Mouse (Mus musculus) limb, embryonic 14.5 days (tissue): ENCODE data around the gene Nedd9. TPM values are rescaled to one million over a fixed set of nuclear protein-coding genes. Genes with fewer than 3 reads are reported as not detected.

Experiments used
- ATAC-seq: fragments of 200-750 bp; cut with Nextera tagmentation; 2 replicates; pipeline ENCODE4 v1.8.0; 2017; ENCODE audit warnings: low read depth, moderate number of reproducible peaks, moderate TSS enrichment; ENCODE audit not compliant: low FRiP score
- DNase-seq: peaks from one replicate; pipeline ENCODE4 v3.0.0-alpha.2; 2015; ENCODE audit warnings: low spot score
- H3K27ac ChIP-seq: fragments of 300-500 bp; sonication (generic); replicated peaks from 2 replicates; pipeline ENCODE4 v1.5.1; 2014; ENCODE audit warnings: low read depth, mild to moderate bottlenecking, low read length, moderate library complexity, mixed read lengths
- H3K27me3 ChIP-seq: fragments of 300-500 bp; sonication (generic); 2 replicates; pipeline ENCODE4 v1.6.1; 2014; ENCODE audit warnings: low read length, mixed read lengths; ENCODE audit not compliant: control insufficient read depth, insufficient read depth
- H3K36me3 ChIP-seq: fragments of 300-500 bp; sonication (generic); 2 replicates; pipeline ENCODE4 v1.6.1; 2014; ENCODE audit warnings: mild to moderate bottlenecking, low read length, moderate library complexity, mixed read lengths; ENCODE audit not compliant: control insufficient read depth, insufficient read depth
- H3K4me1 ChIP-seq: fragments of 300-500 bp; sonication (generic); 2 replicates; pipeline ENCODE4 v1.6.1; 2014; ENCODE audit warnings: antibody characterized with exemption, low read length, mixed read lengths; ENCODE audit not compliant: control insufficient read depth, insufficient read depth
- H3K4me2 ChIP-seq: fragments of 300-500 bp; sonication (generic); replicated peaks from 2 replicates; pipeline ENCODE4 v1.6.1; 2014; ENCODE audit warnings: low read depth, mild to moderate bottlenecking, low read length, moderate library complexity; ENCODE audit not compliant: severe bottlenecking
- H3K4me3 ChIP-seq: fragments of 300-500 bp; sonication (generic); replicated peaks from 2 replicates; pipeline ENCODE4 v1.5.1; 2014; ENCODE audit warnings: low read length
- H3K9ac ChIP-seq: fragments of 300-500 bp; sonication (generic); 2 replicates; pipeline ENCODE4 v1.6.1; 2014; ENCODE audit warnings: mild to moderate bottlenecking, low read depth, low read length, moderate library complexity; ENCODE audit not compliant: severe bottlenecking
- H3K9me3 ChIP-seq: fragments of 300-500 bp; sonication (generic); 2 replicates; pipeline ENCODE4 v1.6.1; 2016; ENCODE audit warnings: low read length; ENCODE audit not compliant: control insufficient read depth
- POLR2A ChIP-seq: fragments of 200-500 bp; IDR thresholded peaks from 2 replicates; pipeline ENCODE4 v1.8.0; 2012; ENCODE audit warnings: inconsistent platforms, mild to moderate bottlenecking, moderate library complexity, borderline replicate concordance; ENCODE audit not compliant: insufficient read depth, insufficient read length; ENCODE audit errors: extremely low read depth
- WGBS: fragments of 180-500 bp; shearing (Covaris S2); extraction: QIAGEN DNeasy Blood & Tissue Kit; methylation state at CpG from one replicate; pipeline ENCODE4 v1.1.7; 2014; 5-methylcytosine and 5-hydroxymethylcytosine counted together
- polyA plus RNA-seq, 2 experiments: library from polyadenylated mRNA; depleted of rRNA in 1 of 2; stranded (reverse) in 1 of 2; unstranded in 1 of 2; fragments of >200 nt; fragmentation: Nextera tagmentation in 1 of 2; extraction: Ambion mirVana in 1 of 2; gene quantifications; 2 replicates each; pipeline versions ENCODE4 v1.2.1 to v1.2.3; 2012 to 2014

The Nedd9 gene
- polyA plus RNA-seq, 2 experiments = 23.5 to 41.5 TPM

DNA sequence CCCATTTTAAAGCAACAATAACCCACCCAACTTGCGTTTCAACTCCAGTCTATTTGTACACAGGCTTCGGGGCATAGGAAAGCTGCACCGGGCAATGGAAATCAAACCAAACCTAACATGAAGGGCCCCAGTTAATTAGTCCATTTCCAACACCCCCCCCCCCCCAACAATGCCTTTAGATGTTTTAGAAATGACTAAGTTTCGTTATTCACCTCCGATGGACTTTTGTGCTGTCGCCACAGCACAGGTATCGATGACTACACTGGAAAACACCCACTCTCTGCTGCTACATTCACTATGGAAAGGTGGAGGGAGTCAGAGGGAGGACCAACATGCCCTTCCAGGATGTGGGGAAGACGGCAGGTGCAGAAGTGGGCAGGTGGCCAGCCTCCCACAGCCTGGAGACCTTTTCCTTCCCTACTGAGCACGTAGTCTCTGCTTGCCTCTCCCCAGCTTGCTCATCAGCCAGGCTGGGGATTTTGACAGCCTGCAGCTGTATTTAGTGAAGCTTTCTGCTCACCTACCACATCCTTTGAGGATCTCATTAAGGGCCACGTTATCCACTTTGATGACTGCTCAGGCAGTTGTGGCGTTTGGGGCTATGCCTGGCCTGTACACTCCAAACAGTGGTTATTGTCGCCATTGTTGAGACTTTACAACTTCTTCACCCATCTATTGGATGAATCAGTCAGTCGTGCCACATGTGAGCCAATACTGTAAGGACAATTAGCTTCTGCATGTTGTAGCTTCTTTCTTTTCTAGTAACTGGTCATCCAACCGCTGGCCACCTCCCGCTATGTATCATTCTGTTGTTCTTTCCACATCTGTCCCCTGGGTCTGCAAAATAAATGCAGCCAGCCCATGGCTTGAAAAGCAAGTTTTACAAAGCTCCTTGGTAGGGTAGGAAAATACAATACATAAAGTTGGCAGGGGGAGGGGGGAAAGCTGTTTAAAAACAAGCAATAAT, 33.7 kb downstream of the Nedd9 start:
- Histone ChIP-seq H3K4me2 (no peak overlapping the region), H3K9me3 (no peaks in the 10 kb centered on the region), H3K27me3 (no peaks in the 10 kb centered on the region), H3K4me3 (no peak overlapping the region), H3K9ac (no peak overlapping the region), H3K36me3 (no peaks in the 10 kb centered on the region), H3K27ac (no peak overlapping the region), H3K4me1 (peaks cover 25% of the 10 kb centered on the region)
- no peak for TF ChIP-seq POLR2A
- WGBS = 76% methylated on average over 15 of the region's 15 CpGs
- ATAC-seq (no peak), DNase-seq (no peak)

GRCm38 (mm10) chr13:41450821-41451220, 36.3 kb downstream of the Nedd9 start:
- no peaks in the 10 kb centered on the region for H3K27me3 ChIP-seq
- ATAC-seq (no peak), DNase-seq (no peak)
- no peaks in the 10 kb centered on the region for H3K9me3 ChIP-seq
- 48% methylated on average over 6 of the region's 6 CpGs for WGBS
- H3K9ac ChIP-seq = no peak overlapping the region
- H3K4me1 ChIP-seq = peaks cover 20% of the 10 kb centered on the region
- no peak for TF ChIP-seq POLR2A
- H3K27ac ChIP-seq = no peak overlapping the region
- H3K4me3 ChIP-seq = no peak overlapping the region
- no peaks in the 10 kb centered on the region for H3K36me3 ChIP-seq
- no peak overlapping the region for H3K4me2 ChIP-seq

GRCm38 (mm10) chr13:41449211-41449610, 38.0 kb downstream of the Nedd9 start:
- Histone ChIP-seq H3K4me2 (no peak overlapping the region), H3K27ac (no peak overlapping the region), H3K4me3 (no peak overlapping the region), H3K9ac (no peak overlapping the region), H3K4me1 (peaks cover 20% of the 10 kb centered on the region), H3K27me3 (no peaks in the 10 kb centered on the region), H3K36me3 (no peaks in the 10 kb centered on the region), H3K9me3 (no peaks in the 10 kb centered on the region)
- 91% methylated on average over 2 of the region's 2 CpGs for WGBS
- DNase-seq (no peak), ATAC-seq (no peak)
- TF ChIP-seq POLR2A = no peak

DNA sequence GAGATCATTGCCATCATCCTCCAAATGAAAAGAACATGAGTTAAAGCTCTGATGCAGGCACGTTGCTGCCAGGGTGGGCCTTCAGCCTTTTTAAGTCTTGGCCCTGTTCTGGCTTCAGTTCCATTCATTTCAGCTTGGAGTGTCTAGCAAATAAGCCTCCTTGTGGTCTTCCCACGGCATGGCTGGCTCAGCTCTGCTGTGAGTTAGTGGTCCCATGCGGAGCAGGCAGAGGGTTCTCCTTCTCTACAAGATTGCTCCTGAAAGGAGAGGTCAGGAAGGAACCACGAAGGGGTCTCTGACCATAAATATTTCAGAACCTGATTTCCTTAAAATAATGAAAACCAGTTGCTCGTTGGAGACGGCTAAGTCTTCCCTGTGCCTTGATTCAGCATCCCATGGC, 40.0 kb downstream of the Nedd9 start:
- Histone ChIP-seq H3K9me3 (no peaks in the 10 kb centered on the region), H3K27me3 (no peaks in the 10 kb centered on the region), H3K36me3 (no peaks in the 10 kb centered on the region), H3K4me3 (no peak overlapping the region), H3K4me1 (peaks cover 14% of the 10 kb centered on the region), H3K4me2 (no peak overlapping the region), H3K9ac (no peak overlapping the region), H3K27ac (no peak overlapping the region)
- no peak for ATAC-seq
- DNase-seq = no peak
- no peak for TF ChIP-seq POLR2A
- 25% methylated on average over 6 of the region's 6 CpGs for WGBS

DNA sequence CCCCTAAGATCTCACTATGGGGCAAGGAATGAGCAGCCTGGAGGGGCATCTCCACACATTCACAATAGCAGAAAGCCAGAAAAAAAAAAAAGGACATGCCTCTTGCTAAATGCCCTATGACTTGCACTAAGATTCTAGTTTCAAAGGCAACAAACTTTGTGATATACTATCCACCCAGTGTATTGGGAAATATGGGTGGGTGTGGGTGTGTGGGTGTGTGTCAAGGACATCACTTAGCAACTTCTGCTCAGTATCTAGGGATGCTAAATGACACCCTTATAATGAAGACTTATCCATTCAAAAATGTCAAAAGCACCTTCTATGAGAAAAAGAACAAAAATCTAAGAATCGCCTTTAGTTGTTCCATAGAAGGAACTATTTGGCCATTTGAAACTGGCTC, 40.6 kb downstream of the Nedd9 start:
- H3K9ac ChIP-seq = no peak overlapping the region
- H3K27ac ChIP-seq = no peak overlapping the region
- H3K4me3 ChIP-seq = no peak overlapping the region
- H3K9me3 ChIP-seq = no peaks in the 10 kb centered on the region
- no peak for DNase-seq
- whole genome bisulfite sequencing = 97% methylated on average over 1 of the region's 1 CpGs
- TF ChIP-seq POLR2A = no peak
- H3K27me3 ChIP-seq = no peaks in the 10 kb centered on the region
- no peak overlapping the region for H3K4me2 ChIP-seq
- ATAC-seq = no peak
- H3K4me1 ChIP-seq = peaks cover 14% of the 10 kb centered on the region
- H3K36me3 ChIP-seq = no peaks in the 10 kb centered on the region
